Mouse (Mus musculus): ENCODE data around the gene Snd1.

DNA sequence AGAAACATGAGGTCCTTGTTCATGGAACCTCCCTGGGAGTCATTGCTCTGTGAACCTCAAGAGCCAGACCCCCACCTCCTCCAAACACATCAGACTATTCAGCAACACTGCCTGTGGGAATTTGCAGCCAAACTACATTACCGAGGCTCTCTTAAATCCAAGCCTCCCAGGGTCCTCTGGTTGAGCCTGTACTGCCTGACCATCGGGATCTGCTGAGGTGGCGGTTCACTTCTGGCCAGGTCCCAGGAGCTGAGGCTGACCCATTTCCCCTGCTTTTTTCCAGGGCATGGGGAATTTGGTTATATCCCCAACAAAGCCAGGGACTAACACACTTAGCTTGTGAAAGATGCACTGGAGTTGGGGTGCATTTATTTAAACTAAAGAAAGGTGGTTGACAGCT, 352.6 kb downstream of the Snd1 start:
- TF ChIP-seq CTCF (IDR thresholded peaks at IDR 0.05) (no peak), EP300 (IDR thresholded peaks at IDR 0.05) (no peak)

Measured in lung, postnatal 0 days (tissue).